Mouse (Mus musculus): ENCODE measurements around the gene Srebf1.

The Srebf1 gene

GRCm38 (mm10) chr11:60176182-60176974 lies 46.0 kb downstream of the Srebf1 start:
- peak; percentile 85 for DNase-seq

GRCm38 (mm10) chr11:60175371-60176181 lies 46.8 kb downstream of the Srebf1 start:
- peak; percentile 81 for DNase-seq

GRCm38 (mm10) chr11:60173606-60174184 lies 48.7 kb downstream of the Srebf1 start:
- DNase-seq, result no peak

GRCm38 (mm10) chr11:60172074-60172473 lies 50.3 kb downstream of the Srebf1 start:
- no peak for DNase-seq

- peak; percentile 55 for DNase-seq
Observed at GRCm38 (mm10) chr11:60168780-60169179, 53.6 kb downstream of the Srebf1 start.

GRCm38 (mm10) chr11:60165076-60165475 lies 57.3 kb downstream of the Srebf1 start:
- peak; percentile 71 for DNase-seq

GRCm38 (mm10) chr11:60164450-60164849 lies 57.9 kb downstream of the Srebf1 start:
- no peak for DNase-seq

GRCm38 (mm10) chr11:60163362-60163761 lies 59.0 kb downstream of the Srebf1 start:
- DNase-seq, result no peak

GRCm38 (mm10) chr11:60162547-60162946 lies 59.8 kb downstream of the Srebf1 start:
- no peak for DNase-seq

- peak; percentile 43 for DNase-seq
Observed at GRCm38 (mm10) chr11:60161146-60161874, 61.1 kb downstream of the Srebf1 start.

GRCm38 (mm10) chr11:60160454-60161114 lies 61.8 kb downstream of the Srebf1 start:
- DNase-seq, result no peak

GRCm38 (mm10) chr11:60159955-60160354 lies 62.4 kb downstream of the Srebf1 start:
- DNase-seq, result no peak

GRCm38 (mm10) chr11:60158271-60158670 lies 64.1 kb downstream of the Srebf1 start:
- DNase-seq, result no peak

GRCm38 (mm10) chr11:60155690-60156089 lies 66.7 kb downstream of the Srebf1 start:
- no peak for DNase-seq

GRCm38 (mm10) chr11:60153936-60154335 lies 68.4 kb downstream of the Srebf1 start:
- DNase-seq, result peak; percentile 43

GRCm38 (mm10) chr11:60152339-60152738 lies 70.0 kb downstream of the Srebf1 start:
- no peak for DNase-seq

GRCm38 (mm10) chr11:60150677-60151076 lies 71.7 kb downstream of the Srebf1 start:
- no peak for DNase-seq
